Mouse (Mus musculus) forebrain, embryonic 14.5 days (tissue): ENCODE measurements around the gene Runx3. TPM values are rescaled to one million over a fixed set of nuclear protein-coding genes. Genes with fewer than 3 reads are reported as not detected.

ENCODE experiments used
- ATAC-seq: fragments of 200-750 bp; cut with Nextera tagmentation; 2 replicates; pipeline ENCODE4 v1.8.0; 2017; ENCODE audit warnings: mild to moderate bottlenecking, moderate library complexity
- DNase-seq: peaks from one replicate; pipeline ENCODE4 v3.0.0-alpha.2; 2015; ENCODE audit warnings: low spot score
- H3K27ac ChIP-seq: fragments of 300-500 bp; sonication (generic); 2 replicates; pipeline ENCODE4 v1.5.1; 2014; ENCODE audit warnings: low read depth, mild to moderate bottlenecking, control low read depth, low read length, moderate library complexity
- H3K27me3 ChIP-seq: fragments of 300-500 bp; sonication (generic); replicated peaks from 2 replicates; pipeline ENCODE4 v1.6.1; 2014; ENCODE audit warnings: low read length, control low read depth, mixed read lengths; ENCODE audit not compliant: control insufficient read depth, insufficient read depth
- H3K36me3 ChIP-seq: fragments of 300-500 bp; sonication (generic); 2 replicates; pipeline ENCODE4 v1.6.1; 2014; ENCODE audit warnings: low read length, control low read depth; ENCODE audit not compliant: control insufficient read depth, insufficient read depth
- H3K4me1 ChIP-seq: fragments of 300-500 bp; sonication (generic); 2 replicates; pipeline ENCODE4 v1.6.1; 2014; ENCODE audit warnings: antibody characterized with exemption, low read length, control low read depth; ENCODE audit not compliant: control insufficient read depth, insufficient read depth
- H3K4me2 ChIP-seq: fragments of 300-500 bp; sonication (generic); 2 replicates; pipeline ENCODE4 v1.6.1; 2014; ENCODE audit warnings: mild to moderate bottlenecking, control low read depth, low read length
- H3K4me3 ChIP-seq: fragments of 300-500 bp; sonication (generic); 2 replicates; pipeline ENCODE4 v1.5.1; 2014; ENCODE audit warnings: low read depth, low read length, control low read depth
- H3K9ac ChIP-seq: fragments of 300-500 bp; sonication (generic); 2 replicates; pipeline ENCODE4 v1.6.1; 2014; ENCODE audit warnings: mild to moderate bottlenecking, low read length, control low read depth, moderate library complexity
- H3K9me3 ChIP-seq: fragments of 300-500 bp; sonication (generic); replicated peaks from 2 replicates; pipeline ENCODE4 v1.6.1; 2016; ENCODE audit warnings: low read length, control low read depth, mixed read lengths; ENCODE audit not compliant: control insufficient read depth
- WGBS: fragments of 180-500 bp; shearing (Covaris S2); extraction: QIAGEN DNeasy Blood & Tissue Kit; methylation state at CpG from one replicate; pipeline ENCODE4 v1.1.7; 2014; 5-methylcytosine and 5-hydroxymethylcytosine counted together
- polyA plus RNA-seq: library from polyadenylated mRNA; unstranded; fragments of >200 nt; fragmentation: Nextera tagmentation; extraction: Ambion mirVana; gene quantifications from 2 replicates; pipeline ENCODE4 v1.2.1, GENCODE M21; 2014

Gene Runx3
- polyA plus RNA-seq, 1 experiment from 2014 or later = not detected

DNA sequence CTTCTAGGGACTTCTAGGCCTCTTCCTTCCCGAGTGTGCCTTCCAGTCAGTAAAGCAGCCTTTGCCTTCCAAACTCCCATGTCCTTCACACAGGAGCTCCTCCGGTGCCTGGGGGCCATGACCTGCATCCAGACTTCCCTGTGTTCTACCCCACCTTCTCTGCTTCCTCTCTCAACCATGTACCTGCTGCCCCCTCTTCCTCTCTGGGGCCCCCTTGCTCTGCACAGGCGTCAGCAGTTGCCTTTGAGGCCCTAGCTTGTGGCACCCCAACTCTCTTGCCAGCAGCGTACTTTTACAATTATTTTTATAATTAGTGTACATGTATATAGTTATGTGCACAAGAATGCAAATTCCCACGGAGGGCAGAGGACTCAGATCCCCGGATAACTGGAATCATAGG is 37.4 kb upstream of the Runx3 start:
- Histone ChIP-seq H3K9me3 (no peaks in the 10 kb centered on the region), H3K4me1 (no peaks in the 10 kb centered on the region), H3K27ac (no peak overlapping the region), H3K36me3 (no peaks in the 10 kb centered on the region), H3K9ac (no peak overlapping the region), H3K4me3 (no peak overlapping the region), H3K4me2 (no peak overlapping the region), H3K27me3 (no peaks in the 10 kb centered on the region)
- ATAC-seq = no peak
- 77% methylated on average over 6 of the region's 6 CpGs for WGBS
- DNase-seq = no peak

DNA sequence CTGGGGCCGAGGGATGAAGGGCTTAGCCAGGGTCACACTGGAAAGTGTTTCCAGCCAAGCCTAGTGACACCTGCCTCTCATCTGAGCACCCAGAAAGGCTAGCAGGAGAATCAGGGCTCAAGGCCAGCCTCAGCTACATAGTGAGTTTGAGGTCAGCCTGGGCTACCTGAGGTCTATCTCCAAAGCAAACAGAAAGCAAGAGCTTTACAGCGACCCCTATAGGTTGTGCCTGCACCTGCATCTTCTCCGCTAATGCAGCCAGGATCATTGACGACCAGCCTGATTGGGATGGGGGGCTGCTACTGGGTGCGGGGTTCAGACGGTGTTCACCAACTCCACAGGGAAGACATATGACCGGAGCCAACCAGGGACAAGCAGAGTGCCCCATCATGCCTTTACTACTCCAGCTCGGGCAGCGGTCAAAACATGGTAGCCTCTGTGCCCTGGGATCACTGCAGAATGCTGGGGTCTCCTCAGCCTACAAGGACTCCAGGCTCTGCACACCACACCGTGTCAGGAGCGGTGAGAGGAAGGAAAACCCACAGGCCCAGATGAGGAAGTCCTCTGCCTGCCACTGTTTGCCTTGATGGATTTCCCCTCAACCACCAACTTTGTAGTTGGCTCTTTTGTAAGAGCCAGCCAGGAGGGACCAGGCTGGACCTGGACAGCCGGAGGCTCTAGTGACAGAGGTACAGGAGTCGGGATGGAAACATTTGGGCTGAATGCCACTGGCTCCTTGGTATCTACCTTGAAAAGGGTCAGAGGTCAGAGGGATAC is 35.2 kb upstream of the Runx3 start:
- Histone ChIP-seq H3K4me3 (no peak overlapping the region), H3K4me2 (no peak overlapping the region), H3K4me1 (no peaks in the 10 kb centered on the region), H3K9me3 (no peaks in the 10 kb centered on the region), H3K27ac (no peak overlapping the region), H3K27me3 (no peaks in the 10 kb centered on the region), H3K9ac (no peak overlapping the region), H3K36me3 (no peaks in the 10 kb centered on the region)
- DNase-seq = no peak
- WGBS = 79% methylated on average over 13 of the region's 13 CpGs
- ATAC-seq = no peak

DNA sequence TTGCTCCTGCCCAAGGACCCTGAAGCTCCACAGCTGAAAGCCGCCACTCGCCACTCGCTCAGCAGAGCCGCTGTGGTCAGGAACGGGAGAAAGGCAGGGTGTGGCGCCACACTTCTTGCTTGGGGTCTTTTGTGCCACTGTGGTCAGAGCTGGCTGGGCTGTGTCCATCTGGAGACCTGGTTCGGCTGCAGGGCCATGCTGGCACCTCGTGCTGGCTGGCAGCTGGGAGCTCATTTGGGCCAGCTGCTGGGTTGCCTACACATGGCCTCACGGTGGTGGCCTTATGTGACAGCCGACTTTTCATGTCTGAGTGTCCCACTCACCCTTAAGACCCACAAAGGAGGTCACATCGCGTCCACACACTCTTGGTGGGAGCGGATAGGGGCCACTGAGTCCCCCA is 29.8 kb upstream of the Runx3 start:
- Histone ChIP-seq H3K27me3 (no peaks in the 10 kb centered on the region), H3K4me1 (no peaks in the 10 kb centered on the region), H3K27ac (no peak overlapping the region), H3K4me2 (no peak overlapping the region), H3K4me3 (no peak overlapping the region), H3K9me3 (no peaks in the 10 kb centered on the region), H3K36me3 (no peaks in the 10 kb centered on the region), H3K9ac (no peak overlapping the region)
- WGBS = 78% methylated on average over 13 of the region's 13 CpGs
- DNase-seq = no peak
- ATAC-seq = no peak

DNA sequence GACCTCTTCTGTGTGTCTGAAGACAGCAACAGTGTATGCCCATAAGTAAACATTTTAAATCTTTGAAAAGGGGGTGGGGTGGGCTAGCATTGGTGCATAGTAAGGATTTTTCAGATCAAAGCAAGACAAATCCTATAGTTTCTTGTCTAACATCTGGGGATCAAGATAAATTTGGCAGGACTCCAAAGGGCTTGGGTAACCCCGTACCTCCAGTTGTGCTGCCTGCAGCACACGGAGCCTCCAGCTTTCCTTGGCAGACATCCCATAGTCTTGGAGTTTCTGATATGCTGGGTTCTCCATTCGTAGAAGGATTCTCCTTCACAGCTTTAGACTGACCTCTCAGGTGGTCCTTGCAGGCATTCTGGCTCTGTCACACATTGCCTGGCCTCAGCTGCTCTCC is 27.6 kb upstream of the Runx3 start:
- WGBS = 64% methylated on average over 3 of the region's 3 CpGs
- Histone ChIP-seq H3K9ac (no peak overlapping the region), H3K4me2 (no peak overlapping the region), H3K4me1 (no peaks in the 10 kb centered on the region), H3K27ac (no peak overlapping the region), H3K9me3 (no peaks in the 10 kb centered on the region), H3K27me3 (no peaks in the 10 kb centered on the region), H3K4me3 (no peak overlapping the region), H3K36me3 (no peaks in the 10 kb centered on the region)
- no peak for ATAC-seq
- DNase-seq = peak; percentile 37

GRCm38 (mm10) chr4:135095693-135096092 is 24.8 kb upstream of the Runx3 start:
- ATAC-seq (no peak), DNase-seq (no peak)
- Histone ChIP-seq H3K36me3 (no peaks in the 10 kb centered on the region), H3K9me3 (no peaks in the 10 kb centered on the region), H3K27me3 (no peaks in the 10 kb centered on the region), H3K27ac (no peak overlapping the region), H3K4me1 (no peaks in the 10 kb centered on the region), H3K9ac (no peak overlapping the region), H3K4me3 (no peak overlapping the region), H3K4me2 (no peak overlapping the region)
- 83% methylated on average over 8 of the region's 8 CpGs for WGBS

GRCm38 (mm10) chr4:135097910-135098891 is 22.3 kb upstream of the Runx3 start:
- 88% methylated on average over 17 of the region's 17 CpGs for WGBS
- H3K27me3 ChIP-seq = no peaks in the 10 kb centered on the region
- no peak for ATAC-seq

DNA sequence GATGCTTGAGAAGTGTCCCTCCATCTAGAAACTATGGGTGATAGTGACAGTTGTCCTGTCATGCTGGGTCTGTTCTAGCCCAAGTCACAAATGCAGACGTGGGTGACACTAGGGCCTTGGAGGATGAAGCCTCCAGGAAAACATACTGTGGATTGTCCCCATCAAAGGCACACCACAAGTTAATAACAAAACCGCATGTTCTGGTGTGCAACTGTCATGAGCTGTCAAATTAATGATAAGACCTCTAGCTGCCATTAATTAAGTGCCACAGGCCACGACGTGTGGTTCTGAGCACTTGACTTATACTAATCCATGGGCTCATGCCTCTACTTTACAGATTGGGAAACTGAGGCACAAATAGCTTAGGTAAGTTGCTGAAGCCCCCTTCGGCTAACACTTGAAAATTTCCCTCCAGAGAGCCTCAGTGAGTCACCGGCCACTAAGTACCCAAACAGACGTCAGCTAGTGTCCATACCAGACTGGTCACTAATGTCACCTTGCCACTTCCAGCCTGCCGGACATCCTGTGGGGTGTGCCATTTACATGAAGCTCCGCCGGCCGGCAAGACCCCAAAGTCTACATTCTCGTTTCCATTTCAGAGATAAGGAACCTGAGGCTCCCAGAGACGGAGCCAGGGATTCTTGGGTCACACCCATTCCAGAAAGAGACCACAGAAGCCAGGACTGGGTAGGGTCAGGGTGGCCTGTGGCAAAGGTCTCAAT is 18.3 kb upstream of the Runx3 start:
- Histone ChIP-seq H3K27me3 (no peaks in the 10 kb centered on the region), H3K4me2 (no peak overlapping the region), H3K27ac (no peak overlapping the region), H3K4me1 (no peaks in the 10 kb centered on the region), H3K36me3 (no peaks in the 10 kb centered on the region), H3K9me3 (no peaks in the 10 kb centered on the region), H3K9ac (no peak overlapping the region), H3K4me3 (no peak overlapping the region)
- DNase-seq (no peak), ATAC-seq (no peak)
- 87% methylated on average over 13 of the region's 13 CpGs for WGBS

More at GRCm38 (mm10) chr4:135097910-135098891, 22.3 kb upstream of the Runx3 start:
- DNase-seq = no peak
- Histone ChIP-seq H3K4me2 (no peak overlapping the region), H3K4me1 (no peaks in the 10 kb centered on the region), H3K27ac (no peak overlapping the region), H3K4me3 (no peak overlapping the region), H3K36me3 (no peaks in the 10 kb centered on the region), H3K9me3 (no peaks in the 10 kb centered on the region), H3K9ac (no peak overlapping the region)

- WGBS = 50% methylated on average over 4 of the region's 4 CpGs
- H3K4me3 ChIP-seq = no peak overlapping the region
- no peaks in the 10 kb centered on the region for H3K4me1 ChIP-seq
- H3K4me2 ChIP-seq = no peak overlapping the region
- no peaks in the 10 kb centered on the region for H3K36me3 ChIP-seq
- H3K27me3 ChIP-seq = no peaks in the 10 kb centered on the region
- no peaks in the 10 kb centered on the region for H3K9me3 ChIP-seq
- H3K27ac ChIP-seq = no peak overlapping the region
- H3K9ac ChIP-seq = no peak overlapping the region
- ATAC-seq (no peak), DNase-seq (no peak)
Observed at GRCm38 (mm10) chr4:135102761-135103160, 17.7 kb upstream of the Runx3 start.
